Mouse (Mus musculus): Measurements from ENCODE around the gene Slco1a6.
"Not testable (repeated sequence)": the region's sequence is repeated elsewhere in the genome, so short reads cannot be mapped to it uniquely, and the experiment has no call there.

Gene Slco1a6

GRCm38 (mm10) chr6:142208421-142208820 is at the start of gene Slco1a6:
TSS of gene Slco1a6 (minus strand) at chr6:142208521.
- DNase-seq, result no peak

- DNase-seq, result not testable (repeated sequence)
Measured at GRCm38 (mm10) chr6:142250738-142251307, 42.5 kb upstream of the Slco1a6 start.

- DNase-seq, result no peak
Measured at GRCm38 (mm10) chr6:142245065-142245464, 36.7 kb upstream of the Slco1a6 start.

GRCm38 (mm10) chr6:142239468-142239867 is 31.1 kb upstream of the Slco1a6 start:
- DNase-seq, result no peak

GRCm38 (mm10) chr6:142220138-142220537 is 11.8 kb upstream of the Slco1a6 start:
- no peak for DNase-seq

GRCm38 (mm10) chr6:142211821-142212220 is 3.5 kb upstream of the Slco1a6 start:
- DNase-seq, result no peak

GRCm38 (mm10) chr6:142209749-142210148 is 1.4 kb upstream of the Slco1a6 start:
- no peak for DNase-seq

- no peak for DNase-seq
Measured at GRCm38 (mm10) chr6:142200524-142200923, 7.8 kb downstream of the Slco1a6 start.

- no peak for DNase-seq
Measured at GRCm38 (mm10) chr6:142194245-142194644, 14.1 kb downstream of the Slco1a6 start.

GRCm38 (mm10) chr6:142191962-142192361 is 16.4 kb downstream of the Slco1a6 start:
- DNase-seq, result no peak

- no peak for DNase-seq
Measured at GRCm38 (mm10) chr6:142187426-142187825, 20.9 kb downstream of the Slco1a6 start.

GRCm38 (mm10) chr6:142185868-142186415 is 22.4 kb downstream of the Slco1a6 start:
- DNase-seq, result no peak

- DNase-seq, result no peak
Measured at GRCm38 (mm10) chr6:142163406-142163805, 44.9 kb downstream of the Slco1a6 start.

GRCm38 (mm10) chr6:142161171-142161570 is 47.1 kb downstream of the Slco1a6 start:
- no peak for DNase-seq

- DNase-seq, result peak; percentile 27
Measured at GRCm38 (mm10) chr6:142154081-142154480, 54.2 kb downstream of the Slco1a6 start.

GRCm38 (mm10) chr6:142148371-142148770 is 60.0 kb downstream of the Slco1a6 start:
- DNase-seq, result no peak

- DNase-seq, result no peak
Measured at GRCm38 (mm10) chr6:142111667-142112305, 96.5 kb downstream of the Slco1a6 start.

- DNase-seq, result no peak
Measured at GRCm38 (mm10) chr6:142091126-142091525, 117.2 kb downstream of the Slco1a6 start.

- DNase-seq, result not testable (repeated sequence)
Measured at GRCm38 (mm10) chr6:142058281-142058680, 150.0 kb downstream of the Slco1a6 start.

- no peak for DNase-seq
Measured at GRCm38 (mm10) chr6:142047689-142048088, 160.6 kb downstream of the Slco1a6 start.

GRCm38 (mm10) chr6:142045746-142046145 is 162.6 kb downstream of the Slco1a6 start:
- DNase-seq, result no peak

GRCm38 (mm10) chr6:142041896-142042295 is 166.4 kb downstream of the Slco1a6 start:
- DNase-seq, result no peak

GRCm38 (mm10) chr6:142040306-142041175 is 167.8 kb downstream of the Slco1a6 start:
- DNase-seq, result peak; percentile 14
